Mouse (Mus musculus) embryonic fibroblast, embryonic 13.5 days (primary cell): ENCODE data around the gene Zan.

Experiments
- CTCF ChIP-seq: IDR thresholded peaks from 2 replicates; pipeline ENCODE4 v1.5.1; 2011; ENCODE audit warnings: mild to moderate bottlenecking, control low read depth, low read length, moderate library complexity, borderline replicate concordance; ENCODE audit not compliant: insufficient read depth
- POLR2A ChIP-seq: IDR thresholded peaks from 2 replicates; pipeline ENCODE4 v1.6.1; 2011; ENCODE audit warnings: low read depth, mild to moderate bottlenecking, control low read depth, low read length, moderate library complexity

- TF ChIP-seq CTCF (no peak), POLR2A (no peak)
Observed at GRCm38 (mm10) chr5:137514811-137515210, 37.9 kb upstream of the Zan start.
